Comparison of ENCODE assay signal across 9 mouse cellular contexts in genomic region chr4:95346722-95347197, GRCm38 (mm10).
DNase-seq lines count a peak whose midpoint lies in the region; ATAC-seq and TF ChIP-seq lines count a peak whose summit lies in the region.
"Had no signal": no experiment of that assay in that cellular context is flagged by ENCODE, and none has a peak within 500 bp of the region (broad histone marks: within the 10 kb centered on the region; RNA-seq: fewer than 3 reads in every experiment).

No protein-coding gene starts in this region.

- H3K4me2 ChIP-seq in intestine, embryonic 15.5 days (replicated peaks) = no peak overlapping the region
- no peak overlapping the region for H3K4me2 ChIP-seq in intestine, postnatal 0 days (replicated peaks; ENCODE audit: low read depth)
- H3K4me2 ChIP-seq: liver, embryonic 15.5 days had no signal

- H3K36me3 ChIP-seq in intestine, embryonic 15.5 days = no peaks in the 10 kb centered on the region
- no peaks in the 10 kb centered on the region for H3K36me3 ChIP-seq in intestine, postnatal 0 days (ENCODE audit: control insufficient read depth, insufficient read depth)
- H3K36me3 ChIP-seq: liver, embryonic 15.5 days had no signal

- no peak for TF ChIP-seq CTCF in intestine, postnatal 0 days (IDR thresholded peaks at IDR 0.05; ENCODE audit: low read depth)

- WGBS in intestine, embryonic 15.5 days = 55% methylated on average over 3 of the region's 3 CpGs
- 40% methylated on average over 3 of the region's 3 CpGs for WGBS in intestine, postnatal 0 days

- no peaks in the 10 kb centered on the region for H3K27me3 ChIP-seq in intestine, embryonic 15.5 days (replicated peaks)
- H3K27me3 ChIP-seq in intestine, postnatal 0 days (replicated peaks; ENCODE audit: control insufficient read depth, insufficient read depth, low read length) = no peaks in the 10 kb centered on the region
- H3K27me3 ChIP-seq: liver, embryonic 15.5 days had no signal

- no peak overlapping the region for H3K9ac ChIP-seq in intestine, embryonic 15.5 days
- no peak overlapping the region for H3K9ac ChIP-seq in intestine, postnatal 0 days (ENCODE audit: low read depth, low read length)
- H3K9ac ChIP-seq: liver, embryonic 15.5 days had no signal

- peak; percentile 45 for ATAC-seq in intestine, embryonic 15.5 days
- ATAC-seq in intestine, postnatal 0 days = no peak
- no peak for ATAC-seq in megakaryocyte progenitor cell, adult 5-6 weeks (replicated peaks; ENCODE audit: poor library complexity)
- no peak for ATAC-seq in cerebellum, adult (ENCODE audit: insufficient number of reproducible peaks, low FRiP score, low TSS enrichment)

- H3K4me3 ChIP-seq in intestine, embryonic 15.5 days (replicated peaks) = no peak overlapping the region
- H3K4me3 ChIP-seq in intestine, postnatal 0 days (ENCODE audit: low read depth, low read length) = no peak overlapping the region
- H3K4me3 ChIP-seq: liver, embryonic 15.5 days had no signal

- DNase-seq in heart, adult 9 months (ENCODE audit: low spot score in 2 of 2) = peak; percentile 45 to 57
- DNase-seq in kidney, postnatal 4 days = peak; percentile 72 to 79
- DNase-seq in lung, postnatal 14 days = peak; percentile 37
- no peak for DNase-seq in spleen, adult 18-20 months

- no peak overlapping the region for H3K27ac ChIP-seq in intestine, embryonic 15.5 days
- no peak overlapping the region for H3K27ac ChIP-seq in intestine, postnatal 0 days (ENCODE audit: low read depth, low read length)
- H3K27ac ChIP-seq: liver, embryonic 15.5 days had no signal

- no peaks in the 10 kb centered on the region for H3K4me1 ChIP-seq in intestine, embryonic 15.5 days (replicated peaks)
- H3K4me1 ChIP-seq in intestine, postnatal 0 days (replicated peaks; ENCODE audit: control insufficient read depth, insufficient read depth, low read length) = 0 out of 2 replicates have a peak, but pooled peaks cover 2% of the 10 kb centered on the region
- H3K4me1 ChIP-seq: liver, embryonic 15.5 days had no signal

- H3K9me3 ChIP-seq in intestine, embryonic 15.5 days = no peaks in the 10 kb centered on the region
- H3K9me3 ChIP-seq in intestine, postnatal 0 days (ENCODE audit: control insufficient read depth) = no peaks in the 10 kb centered on the region
- H3K9me3 ChIP-seq: liver, embryonic 15.5 days had no signal

Comparison
In these comparisons a context has a peak if more than half of its experiments do, and no peak if none do; other contexts are left out.
1. DNase-seq: peak in heart, adult 9 months (2 of 2), kidney, postnatal 4 days (2 of 2) and lung, postnatal 14 days (single experiment); none in spleen, adult 18-20 months (0 of 2).